7 mouse cellular contexts compared by ENCODE assay signal in the genomic region with DNA sequence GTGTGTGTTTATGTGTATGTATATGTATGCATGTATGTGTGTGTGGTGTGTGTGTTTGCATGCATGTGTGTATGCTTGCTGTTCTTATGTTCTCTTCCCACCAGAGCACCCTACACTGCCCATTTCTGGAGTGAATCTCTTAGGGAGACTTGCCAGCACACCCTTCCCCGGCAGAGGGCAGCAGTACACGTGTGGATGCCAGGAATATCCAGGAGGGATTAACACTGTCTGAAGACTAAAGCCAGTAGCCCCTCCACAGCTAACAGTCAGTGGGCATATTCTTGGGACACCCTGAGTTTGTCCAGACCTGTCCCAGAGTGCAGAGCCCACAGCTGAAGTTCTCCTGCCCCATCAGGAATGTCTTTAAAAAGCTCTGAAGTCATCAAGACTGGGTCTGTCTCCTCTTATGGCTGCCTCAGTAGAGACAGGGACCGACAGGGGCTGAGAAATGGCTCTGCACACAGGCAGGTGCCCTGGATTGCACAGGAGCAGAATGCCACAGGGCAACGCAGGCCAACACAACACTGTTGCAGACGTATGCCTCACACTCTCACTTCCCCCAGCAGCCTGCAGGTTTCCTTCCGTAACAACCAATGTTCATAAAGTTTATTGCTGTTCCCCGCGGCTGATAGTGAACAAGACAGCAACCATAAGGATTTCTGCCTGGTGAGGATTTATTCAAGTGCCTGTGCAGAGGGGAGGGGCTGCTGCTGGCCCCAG. TPM values are rescaled to one million over a fixed set of nuclear protein-coding genes. Genes with fewer than 3 reads are reported as not detected.
DNase-seq lines count a peak whose midpoint lies in the region; ATAC-seq lines count a peak whose summit lies in the region.

No protein-coding gene starts in this region.

- no peak overlapping the region for H3K9ac ChIP-seq in liver, embryonic 11.5 days (ENCODE audit: low read depth, low read length)

- H3K27me3 ChIP-seq in liver, embryonic 11.5 days (replicated peaks; ENCODE audit: control insufficient read depth, insufficient read depth, low read length): no peaks in the 10 kb centered on the region
- peaks cover 71% of the 10 kb centered on the region for H3K27me3 ChIP-seq in megakaryocyte, embryonic 14.5 days (replicated peaks)

- no peak overlapping the region for H3K4me2 ChIP-seq in liver, embryonic 11.5 days

- H3K9me3 ChIP-seq in liver, embryonic 11.5 days (ENCODE audit: control insufficient read depth, low read length): no peaks in the 10 kb centered on the region
- no peaks in the 10 kb centered on the region for H3K9me3 ChIP-seq in megakaryocyte, embryonic 14.5 days

- no peak overlapping the region for H3K27ac ChIP-seq in liver, embryonic 11.5 days (ENCODE audit: low read depth, low read length)

- H3K36me3 ChIP-seq in liver, embryonic 11.5 days (ENCODE audit: control insufficient read depth, insufficient read depth, low read length): no peaks in the 10 kb centered on the region
- H3K36me3 ChIP-seq in megakaryocyte, embryonic 14.5 days (replicated peaks; ENCODE audit: low read length): no peaks in the 10 kb centered on the region

- no peak overlapping the region for H3K4me3 ChIP-seq in liver, embryonic 11.5 days (ENCODE audit: low read depth, low read length)
- H3K4me3 ChIP-seq in megakaryocyte, embryonic 14.5 days (replicated peaks): peak overlapping the region; percentile 21

- H3K4me1 ChIP-seq in liver, embryonic 11.5 days (replicated peaks; ENCODE audit: control insufficient read depth, insufficient read depth, low read length): no peaks in the 10 kb centered on the region
- H3K4me1 ChIP-seq in megakaryocyte, embryonic 14.5 days: peaks cover 14% of the 10 kb centered on the region; the same call in 1 of the 2 replicates

- 59% methylated on average over 8 of the region's 8 CpGs for WGBS in liver, embryonic 11.5 days

- no peak for ATAC-seq in liver, embryonic 11.5 days (replicated peaks; ENCODE audit: low FRiP score)

- peak; percentile 60 for DNase-seq in liver
- DNase-seq in liver, embryonic 11.5 days (ENCODE audit: low spot score): no peak
- DNase-seq in adrenal gland, postnatal 36 days: peak; percentile 71 to 75
- DNase-seq in embryo, embryonic 10.5 days (ENCODE audit: low spot score): peak; percentile 66
- peak; percentile 75 to 78 for DNase-seq in kidney, postnatal 4 days
- DNase-seq in thymus, adult 18-20 months: no peak

RNA-seq across cellular contexts. Expression of gene Ip6k3, which starts 2.4 kb away (rescaled TPM):
- 0.11 TPM in 1 of 2 replicates, not detected in the other for polyA plus RNA-seq in liver, embryonic 11.5 days (2014; fragmentation: Nextera tagmentation; extraction: Ambion mirVana)
- 1 to 10 TPM in 1 of 2 experiments, under 1 TPM in 1; 0.82 to 3.7 TPM for total RNA-seq in adrenal gland, postnatal 36 days (2021)
- polyA plus RNA-seq in megakaryocyte, embryonic 14.5 days (2012; ENCODE audit: insufficient read depth, low replicate concordance): not detected in 2 replicates

RNA-seq across cellular contexts. Expression of gene Uqcc2, which starts 31.5 kb away (rescaled TPM):
- polyA plus RNA-seq in liver, embryonic 11.5 days (2014; fragmentation: Nextera tagmentation; extraction: Ambion mirVana): 386 and 413 TPM in 2 replicates
- 100 to 1,000 TPM; 245 to 370 TPM for total RNA-seq in adrenal gland, postnatal 36 days (2021)
- 35.6 and 163 TPM in 2 replicates for polyA plus RNA-seq in megakaryocyte, embryonic 14.5 days (2012; ENCODE audit: insufficient read depth, low replicate concordance)

RNA-seq across cellular contexts. Expression of gene Lemd2, which starts 39.1 kb away (rescaled TPM):
- polyA plus RNA-seq in liver, embryonic 11.5 days (2014; fragmentation: Nextera tagmentation; extraction: Ambion mirVana): 11.6 and 13.4 TPM in 2 replicates
- total RNA-seq in adrenal gland, postnatal 36 days (2021): 10 to 100 TPM; 66.5 to 76.6 TPM
- 69.3 and 97.5 TPM in 2 replicates for polyA plus RNA-seq in megakaryocyte, embryonic 14.5 days (2012; ENCODE audit: insufficient read depth, low replicate concordance)

Comparison
In these comparisons a context has a peak if more than half of its experiments do, and no peak if none do; other contexts are left out.
1. DNase-seq: peak in liver (single experiment), adrenal gland, postnatal 36 days (2 of 2), embryo, embryonic 10.5 days (single experiment) and kidney, postnatal 4 days (2 of 2); none in liver, embryonic 11.5 days (single experiment) and thymus, adult 18-20 months (0 of 2).